Mouse (Mus musculus): ENCODE data around the gene Slc26a9.
"Not testable (repeated sequence)": the region's sequence is repeated elsewhere in the genome, so short reads cannot be mapped to it uniquely, and the experiment has no call there.

Slc26a9 gene

DNA sequence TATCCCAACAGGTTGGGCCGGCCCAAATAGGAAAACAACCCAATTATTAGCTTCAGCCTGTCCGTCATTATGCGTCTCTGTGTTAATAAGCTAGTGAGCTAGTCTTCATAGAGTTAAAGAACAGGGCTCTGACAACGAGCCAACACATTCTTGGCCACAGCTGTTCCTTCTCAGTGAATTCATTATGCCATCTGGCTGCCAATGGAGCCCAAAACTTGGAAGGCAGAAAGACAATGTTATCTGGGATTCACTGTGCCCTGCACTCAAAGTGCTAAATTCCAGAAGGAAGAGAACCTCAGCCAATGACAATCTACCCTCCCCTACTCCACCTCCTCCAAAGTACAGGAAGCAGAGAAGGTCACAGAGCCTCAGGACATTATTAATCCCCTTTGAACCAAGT is 26.8 kb downstream of the Slc26a9 start:
- peak; percentile 56 for DNase-seq

DNA sequence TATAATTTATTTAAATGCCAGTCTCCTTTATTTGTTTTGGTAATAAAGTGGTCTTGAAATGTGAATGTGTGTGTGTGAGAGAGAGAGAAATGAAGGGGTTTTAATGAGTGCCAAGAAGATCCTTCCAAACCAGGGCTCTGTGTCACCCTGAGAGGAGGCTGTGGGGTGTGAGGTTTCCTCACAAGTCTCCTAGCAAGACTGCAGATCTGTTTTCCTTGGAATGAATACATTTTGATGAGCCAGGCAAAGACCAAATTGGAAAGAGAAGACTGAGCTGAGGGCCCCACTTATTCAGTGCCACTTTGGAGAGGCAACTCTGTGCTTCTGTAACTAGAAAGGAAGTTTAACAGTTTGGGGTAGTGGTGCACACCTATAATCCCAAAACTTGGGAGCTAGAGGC is 27.6 kb downstream of the Slc26a9 start:
- DNase-seq: no peak

DNA sequence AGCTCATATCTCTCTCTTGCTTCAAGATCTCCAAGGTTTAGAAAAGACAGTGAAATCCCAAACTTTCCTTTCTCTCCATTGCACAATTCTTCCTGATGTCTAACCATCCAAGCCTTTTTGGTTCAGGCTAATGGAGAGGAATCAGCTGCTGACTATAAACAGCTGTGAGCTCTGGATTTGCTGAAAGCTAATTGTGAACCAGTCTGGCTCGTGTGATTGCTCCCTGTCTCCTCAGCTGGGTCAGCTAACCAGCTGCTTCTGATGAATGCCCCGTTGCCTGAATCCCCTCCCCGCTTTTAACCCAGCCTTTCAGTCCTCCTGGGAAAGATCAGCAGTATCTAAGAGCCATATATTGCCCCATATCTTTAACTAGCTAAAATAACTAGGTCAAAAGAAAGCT is 50.8 kb downstream of the Slc26a9 start:
- peak; percentile 61 for DNase-seq

DNA sequence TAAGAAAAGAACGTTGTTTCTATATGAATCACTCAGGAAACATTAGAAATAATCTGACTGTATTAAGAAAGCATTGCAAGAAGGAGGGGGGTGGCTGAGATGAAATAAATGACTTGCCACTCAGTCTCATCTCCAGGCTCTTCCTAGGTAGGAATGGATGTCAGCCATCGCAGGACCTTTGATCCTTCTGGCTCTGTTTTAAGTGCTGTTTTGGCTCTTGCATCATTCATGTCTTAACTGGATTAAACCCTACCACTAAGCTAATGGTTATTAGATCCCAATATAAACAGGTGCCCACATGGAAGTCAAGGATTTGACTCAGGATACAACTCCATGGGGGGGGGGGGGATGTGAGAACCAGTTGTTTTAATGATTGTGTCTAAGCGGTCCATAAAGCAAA is 51.3 kb downstream of the Slc26a9 start:
- DNase-seq: no peak

DNA sequence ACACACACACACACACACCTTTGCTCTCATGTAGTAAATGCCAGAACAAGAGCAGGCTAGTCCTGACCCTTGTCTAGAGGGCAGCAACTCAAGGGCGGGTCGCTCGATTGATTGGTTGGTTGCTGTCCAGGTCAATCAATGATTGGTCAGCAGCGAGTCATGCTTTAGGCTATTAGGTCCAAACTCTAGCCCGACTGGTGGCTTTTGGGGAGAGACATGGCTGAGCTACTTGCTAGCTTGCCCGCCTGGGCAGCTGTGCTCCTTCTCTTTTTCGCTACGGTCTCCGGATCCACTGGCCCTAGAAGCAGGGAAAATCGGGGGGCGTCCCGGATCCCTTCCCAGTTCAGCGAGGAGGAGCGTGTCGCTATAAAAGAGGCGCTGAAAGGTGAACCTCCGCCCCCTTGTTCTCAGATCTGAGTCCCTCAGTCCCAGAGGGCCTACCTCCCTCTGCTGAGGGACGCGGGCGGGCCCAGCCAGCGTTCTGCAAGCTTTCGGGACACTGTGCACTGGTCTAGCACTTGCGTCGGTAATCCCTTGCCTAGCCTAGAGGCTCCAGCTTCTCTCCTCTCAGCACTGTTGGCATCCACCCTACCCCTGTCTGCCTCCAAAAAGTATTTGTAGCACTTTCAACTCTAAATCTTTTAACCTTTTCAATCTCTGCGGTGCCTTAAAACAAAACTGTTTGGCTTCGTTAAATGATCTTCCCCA is 53.5 kb downstream of the Slc26a9 start, which contains the start of gene Pm20d1:
TSS of gene Pm20d1 (plus strand) at position 180 of the 708 bp plus-strand sequence.
- peak; percentile 55 for DNase-seq

DNA sequence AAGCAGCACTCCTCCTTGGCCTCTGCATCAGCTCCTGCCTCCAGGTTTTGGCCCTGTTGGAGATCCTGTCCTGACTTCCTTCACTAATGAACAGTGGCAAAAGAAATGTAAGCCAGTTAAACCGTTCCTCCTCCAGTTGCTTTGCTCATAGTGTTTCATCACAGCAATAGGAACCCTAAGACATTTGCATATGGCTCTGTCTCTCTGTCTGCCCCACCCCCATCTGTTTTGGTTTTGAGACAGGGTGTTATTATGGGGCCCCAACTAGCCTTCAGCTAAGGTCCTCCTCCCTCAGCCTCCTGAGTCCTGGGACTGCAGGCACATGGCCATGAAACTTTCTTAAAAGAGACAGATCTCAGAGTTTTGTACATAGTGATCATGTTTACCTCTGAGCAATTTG is 56.2 kb downstream of the Slc26a9 start:
- no peak for DNase-seq

DNA sequence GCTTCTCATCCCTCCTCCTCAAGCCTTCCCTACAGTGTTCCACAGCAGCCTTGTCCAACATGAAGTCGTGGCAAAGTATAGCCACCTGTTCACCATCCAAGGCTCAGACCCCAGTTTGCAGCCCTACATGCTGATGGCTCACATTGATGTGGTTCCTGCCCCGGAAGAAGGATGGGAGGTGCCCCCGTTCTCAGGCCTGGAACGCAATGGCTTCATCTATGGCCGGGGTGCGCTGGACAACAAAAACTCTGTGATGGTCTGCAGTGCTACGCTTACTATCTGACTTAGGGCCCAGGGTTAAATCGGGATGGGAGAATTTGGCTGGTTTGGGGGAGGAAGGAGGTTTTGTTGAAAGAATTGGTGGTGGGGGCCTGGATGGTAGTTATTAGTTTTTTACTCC is 57.2 kb downstream of the Slc26a9 start:
- no peak for DNase-seq

DNA sequence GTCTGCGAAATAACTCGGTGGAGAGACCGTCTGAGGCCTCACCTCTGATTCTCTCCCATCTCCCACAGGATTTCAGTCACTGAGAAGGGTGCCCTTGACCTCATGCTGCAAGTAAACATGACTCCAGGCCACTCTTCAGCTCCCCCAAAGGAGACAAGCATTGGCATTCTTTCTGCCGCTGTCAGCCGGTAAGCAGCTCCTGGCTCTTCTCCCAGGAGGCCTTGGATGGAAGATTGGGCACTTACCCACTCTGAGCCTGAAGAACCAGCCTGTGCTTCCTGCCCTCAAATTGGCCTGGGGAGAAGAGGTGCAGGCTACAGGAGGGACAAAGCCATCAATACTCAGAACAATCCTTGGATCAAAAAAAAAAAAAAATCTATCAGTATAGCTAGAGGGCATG is 58.8 kb downstream of the Slc26a9 start:
- DNase-seq: no peak

DNA sequence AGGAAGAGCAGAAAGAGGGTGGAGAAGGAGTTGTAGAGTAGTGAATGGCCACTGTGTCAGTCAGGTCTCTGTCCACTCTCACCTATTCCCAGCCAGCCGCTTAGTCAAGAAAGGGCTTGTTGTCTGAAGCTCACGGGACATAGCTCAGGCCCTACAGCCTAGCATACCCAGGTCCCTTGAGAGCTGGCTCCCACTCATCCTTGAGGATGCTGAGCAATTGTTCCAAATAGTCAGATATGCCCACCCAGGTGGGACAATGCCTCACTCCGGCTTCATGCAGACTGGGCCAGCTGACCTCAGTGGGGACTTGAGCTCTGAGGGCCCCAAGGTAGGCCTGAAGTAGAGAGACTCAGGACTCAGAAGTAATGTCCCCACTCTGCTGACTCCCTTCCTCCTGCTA is 60.3 kb downstream of the Slc26a9 start:
- DNase-seq: no peak

DNA sequence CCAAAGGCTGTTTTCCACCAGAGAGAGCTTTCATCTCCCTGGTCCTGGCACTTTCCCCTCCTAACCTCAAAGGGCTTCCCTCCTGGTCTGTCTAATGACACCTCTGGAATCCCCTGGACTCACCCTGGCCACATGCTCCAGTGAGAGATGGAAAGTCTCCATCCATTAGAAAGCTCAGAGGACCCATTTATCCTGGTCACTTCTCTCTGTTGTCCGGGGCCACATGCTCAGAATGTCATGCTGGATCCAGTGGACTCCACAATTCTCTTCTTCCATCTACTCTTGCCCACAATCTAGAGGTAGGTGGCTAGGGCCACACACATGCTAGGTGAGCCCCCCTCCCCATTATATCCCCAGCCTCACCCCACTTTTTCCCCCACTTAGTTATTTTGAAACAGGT is 65.2 kb downstream of the Slc26a9 start:
- no peak for DNase-seq

DNA sequence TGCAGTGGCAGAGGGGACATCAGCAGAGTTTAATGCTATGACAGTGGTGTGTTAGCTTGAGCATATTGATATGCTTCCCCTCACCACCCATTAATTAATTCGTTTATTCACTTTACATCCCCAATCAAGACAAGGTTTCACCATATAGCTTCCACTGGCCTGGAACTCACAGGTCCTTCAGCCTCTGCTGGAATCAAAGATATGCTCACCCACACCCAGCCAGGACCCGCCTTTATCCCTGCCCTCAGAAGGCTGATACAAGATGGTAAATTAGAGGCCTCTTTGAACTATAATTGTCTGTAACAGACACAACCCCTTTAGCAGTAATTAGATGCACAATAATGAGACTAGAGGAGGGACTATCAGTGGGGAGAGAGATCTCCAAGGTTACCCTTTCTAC is 65.8 kb downstream of the Slc26a9 start:
- DNase-seq: no peak

DNA sequence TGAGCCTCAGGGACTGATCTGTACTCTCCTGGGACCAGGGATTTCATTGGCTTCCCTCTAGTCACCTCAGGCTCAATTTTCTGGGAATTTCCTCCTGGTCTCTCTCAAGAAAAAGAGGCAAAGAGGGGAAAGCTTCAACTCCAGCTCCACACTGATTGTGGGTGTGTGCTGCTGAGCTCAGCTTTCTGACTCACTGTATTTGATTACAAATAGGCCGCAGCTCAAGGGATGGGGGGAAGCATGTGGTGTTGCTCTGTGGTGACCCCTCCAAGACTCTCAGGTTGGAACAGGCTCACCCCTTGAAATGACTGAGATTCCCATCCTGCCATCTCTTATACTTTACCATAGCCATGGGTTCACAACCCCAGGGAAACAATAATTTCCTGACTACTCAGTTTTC is 67.6 kb downstream of the Slc26a9 start:
- no peak for DNase-seq

DNA sequence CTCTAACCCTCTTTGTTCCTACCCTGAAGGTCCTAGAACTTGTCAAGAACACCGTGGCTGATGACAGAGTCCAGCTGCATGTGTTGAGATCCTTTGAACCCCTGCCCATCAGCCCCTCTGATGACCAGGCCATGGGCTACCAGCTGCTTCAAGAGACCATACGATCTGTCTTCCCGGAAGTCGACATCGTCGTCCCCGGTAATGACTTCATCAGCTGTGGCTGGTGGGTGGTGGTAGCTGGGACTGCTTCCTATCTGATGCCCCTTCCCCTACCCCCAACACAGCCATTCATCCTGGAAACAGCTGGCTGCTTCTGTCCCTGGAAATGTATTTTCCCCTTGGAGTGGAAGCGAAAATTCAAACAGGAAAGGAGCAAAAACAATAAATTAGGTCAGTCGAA is 68.2 kb downstream of the Slc26a9 start:
- DNase-seq: no peak

DNA sequence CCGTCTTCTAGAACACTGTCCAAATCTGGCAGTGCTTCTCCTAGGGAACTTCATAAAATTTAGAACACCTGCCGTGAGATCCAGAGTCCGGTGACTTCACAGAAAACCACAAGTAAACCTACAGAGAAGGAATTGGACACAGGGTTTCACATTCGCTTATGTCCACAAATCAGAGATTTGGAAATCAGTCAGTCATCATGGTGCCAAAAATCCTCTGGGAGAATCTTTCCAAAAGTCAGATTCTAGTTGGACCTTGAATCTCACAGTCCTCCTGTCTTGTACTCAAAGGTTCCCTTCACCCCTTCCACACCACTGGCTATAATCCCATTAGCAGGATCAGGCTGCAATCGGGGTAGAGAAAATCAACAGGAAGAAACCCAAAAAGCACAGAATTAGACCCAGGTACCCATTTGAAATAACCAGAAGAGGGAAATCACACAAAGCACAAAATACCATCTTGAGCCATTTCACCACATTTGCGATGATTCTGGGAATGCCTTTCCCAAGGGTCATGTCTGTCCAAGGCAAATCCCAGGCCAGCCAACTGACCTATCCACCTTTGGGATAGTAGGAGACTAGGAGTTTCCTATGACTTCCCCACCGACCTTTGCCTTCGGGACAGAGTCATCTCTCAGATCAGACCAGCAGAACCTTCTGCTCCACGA is 68.9 kb downstream of the Slc26a9 start:
- DNase-seq: no peak

DNA sequence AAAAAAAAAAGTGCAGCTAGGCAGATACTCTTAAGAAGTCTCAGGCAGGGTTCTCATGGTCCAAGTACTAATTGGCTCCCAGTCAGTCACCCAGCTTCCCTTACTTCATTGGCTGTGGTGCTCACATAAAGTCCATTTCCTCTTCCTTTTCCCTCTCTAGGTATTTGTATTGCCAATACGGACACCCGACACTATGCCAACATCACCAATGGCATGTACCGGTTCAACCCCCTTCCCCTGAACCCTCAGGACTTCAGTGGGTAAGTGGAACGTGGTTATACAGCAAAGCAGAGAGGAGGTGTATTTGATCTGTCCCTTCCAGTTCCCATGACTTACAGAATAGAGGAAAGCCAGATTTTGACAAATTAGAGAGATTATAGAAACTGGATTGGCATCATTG is 69.9 kb downstream of the Slc26a9 start:
- DNase-seq: no peak

DNA sequence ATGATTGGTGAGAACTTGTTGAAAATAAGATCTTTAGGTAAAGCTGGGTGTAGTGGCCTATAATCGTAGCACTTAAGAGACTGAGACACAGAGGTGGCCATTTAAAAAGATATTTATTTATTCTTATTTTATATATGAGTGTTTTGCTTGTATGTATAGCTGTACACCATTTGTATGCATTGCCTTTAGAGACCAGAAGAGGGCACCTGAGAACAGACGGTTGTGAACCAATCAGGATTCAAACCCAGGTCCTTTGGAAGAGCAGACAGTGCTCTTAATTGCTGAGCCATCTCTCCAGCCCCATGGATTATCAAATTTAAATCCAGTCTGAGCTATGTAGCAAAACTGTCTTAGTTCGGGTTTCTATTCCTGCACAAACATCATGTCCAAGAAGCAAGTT is 70.4 kb downstream of the Slc26a9 start:
- no peak for DNase-seq

DNA sequence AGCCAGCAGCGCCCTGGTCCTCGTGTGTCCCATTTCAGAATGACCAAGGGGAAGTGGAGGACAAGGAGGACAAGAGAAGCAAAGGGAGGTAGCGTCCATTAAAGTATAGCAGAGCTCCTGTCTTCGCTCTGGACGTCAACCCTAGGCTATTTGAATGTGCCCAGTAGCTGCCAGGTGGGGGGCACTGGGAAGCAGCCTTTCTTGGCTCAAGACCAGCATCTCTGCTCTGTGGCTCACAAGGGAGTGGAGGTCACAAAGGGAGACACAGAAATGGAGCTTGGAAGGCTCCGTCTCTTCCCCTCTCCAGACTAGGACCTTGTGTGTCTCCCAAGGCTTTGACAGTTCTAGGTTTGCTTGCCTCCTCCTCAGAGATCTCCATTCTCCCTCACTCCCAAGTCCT is 73.1 kb downstream of the Slc26a9 start:
- no peak for DNase-seq

DNA sequence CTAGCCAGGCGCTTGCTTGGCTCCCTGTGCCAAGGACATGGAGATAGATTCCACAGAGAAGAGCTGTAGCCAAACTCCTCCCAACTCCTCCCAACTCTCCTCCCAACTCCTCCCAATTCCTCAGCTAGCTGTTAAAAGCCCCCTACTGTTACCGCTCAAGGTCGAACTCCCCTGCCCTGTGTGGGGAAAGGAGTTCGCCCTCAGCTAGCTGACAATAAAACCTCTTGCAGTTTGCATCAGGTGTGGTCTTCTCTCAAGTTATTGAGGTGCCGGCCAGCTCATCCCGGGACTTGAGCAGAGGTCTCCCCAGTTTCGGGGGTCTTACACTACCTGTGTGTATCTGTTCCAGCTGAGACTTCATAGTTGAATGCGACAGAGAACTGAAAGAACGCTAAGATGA is 76.5 kb downstream of the Slc26a9 start:
- DNase-seq: not testable (repeated sequence)

DNA sequence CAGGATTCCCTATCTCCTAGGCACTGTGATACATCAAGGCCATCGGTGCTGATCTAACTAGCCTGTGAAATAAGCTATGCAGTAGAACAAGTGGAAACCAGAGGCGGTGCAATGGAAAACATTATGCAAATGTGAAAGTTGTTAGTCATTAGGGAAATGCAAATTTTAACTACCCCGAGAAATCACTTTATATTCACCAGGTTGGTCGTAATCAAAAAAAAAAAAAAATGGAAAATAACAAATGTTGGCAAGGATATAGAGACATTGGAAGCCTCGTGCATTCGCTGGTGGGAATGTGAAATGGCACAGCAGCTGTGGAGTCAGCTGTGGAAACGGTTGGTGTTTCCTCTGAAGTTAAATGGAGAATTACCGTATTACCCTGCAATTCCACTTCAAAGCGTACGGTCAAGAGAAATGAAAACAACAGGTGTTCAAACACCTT is 77.1 kb downstream of the Slc26a9 start:
- no peak for DNase-seq
